Mouse (Mus musculus) hindbrain, embryonic 16.5 days (tissue): ENCODE results near the gene Taf1c. TPM values are rescaled to one million over a fixed set of nuclear protein-coding genes. Genes with fewer than 3 reads are reported as not detected.

Source experiments
- ATAC-seq: fragments of 200-750 bp; cut with Nextera tagmentation; 2 replicates; pipeline ENCODE4 v1.8.0; 2017; ENCODE audit warnings: moderate TSS enrichment, moderate library complexity
- H3K27ac ChIP-seq: fragments of 300-500 bp; sonication (generic); 2 replicates; pipeline ENCODE4 v1.5.1; 2014; ENCODE audit warnings: low read depth, mild to moderate bottlenecking, control low read depth, low read length, moderate library complexity
- H3K27me3 ChIP-seq: fragments of 300-500 bp; sonication (generic); replicated peaks from 2 replicates; pipeline ENCODE4 v1.6.1; 2014; ENCODE audit warnings: low read length; ENCODE audit not compliant: control insufficient read depth, insufficient read depth
- H3K36me3 ChIP-seq: fragments of 300-500 bp; sonication (generic); 2 replicates; pipeline ENCODE4 v1.6.1; 2014; ENCODE audit warnings: mild to moderate bottlenecking, low read length, moderate library complexity, mixed read lengths; ENCODE audit not compliant: control insufficient read depth, insufficient read depth
- H3K4me1 ChIP-seq: fragments of 300-500 bp; sonication (generic); 2 replicates; pipeline ENCODE4 v1.6.1; 2014; ENCODE audit warnings: low read depth, low read length; ENCODE audit not compliant: control insufficient read depth, insufficient read depth
- H3K4me2 ChIP-seq: fragments of 300-500 bp; sonication (generic); 2 replicates; pipeline ENCODE4 v1.6.1; 2014; ENCODE audit warnings: mild to moderate bottlenecking, low read length, control low read depth, moderate library complexity
- H3K4me3 ChIP-seq: fragments of 300-500 bp; sonication (generic); 2 replicates; pipeline ENCODE4 v1.5.1; 2014; ENCODE audit warnings: mild to moderate bottlenecking, low read length, control low read depth, moderate library complexity
- H3K9ac ChIP-seq: fragments of 300-500 bp; sonication (generic); 2 replicates; pipeline ENCODE4 v1.6.1; 2014; ENCODE audit warnings: low read depth, mild to moderate bottlenecking, control low read depth, low read length, moderate library complexity
- H3K9me3 ChIP-seq: fragments of 300-500 bp; sonication (generic); 2 replicates; pipeline ENCODE4 v1.6.1; 2014; ENCODE audit warnings: mild to moderate bottlenecking, low read length, moderate library complexity; ENCODE audit not compliant: control insufficient read depth
- WGBS: fragments of 180-500 bp; shearing (Covaris S2); extraction: QIAGEN DNeasy Blood & Tissue Kit; methylation state at CpG from one replicate; pipeline ENCODE4 v1.1.7; 2014; 5-methylcytosine and 5-hydroxymethylcytosine counted together
- polyA plus RNA-seq: library from polyadenylated mRNA; unstranded; fragments of >200 nt; fragmentation: Nextera tagmentation; extraction: Ambion mirVana; gene quantifications from 2 replicates; pipeline ENCODE4 v1.2.1, GENCODE M21; 2015

Gene Taf1c
- polyA plus RNA-seq, 1 experiment from 2014 or later = 13.0 TPM

DNA sequence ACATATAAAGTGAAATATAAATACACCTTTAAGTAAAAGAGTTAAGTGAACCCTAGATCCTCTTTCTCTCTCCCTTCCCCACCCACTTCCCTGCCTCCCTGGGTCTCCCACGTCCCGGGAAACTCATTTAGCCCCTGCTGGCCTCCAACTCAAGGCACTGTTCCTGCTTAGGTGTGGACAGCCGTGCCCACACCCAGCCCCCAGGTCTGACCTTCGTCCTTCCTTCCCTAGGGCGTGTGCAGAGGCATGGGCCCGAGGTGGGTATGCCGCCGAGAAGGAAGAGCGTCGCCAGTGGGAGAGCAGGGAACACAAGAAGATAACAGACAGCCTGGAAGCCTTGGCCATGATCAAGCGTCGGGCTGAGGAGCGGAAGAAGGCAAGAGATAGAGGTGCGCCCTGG lies 14.7 kb downstream of the Taf1c start:
- no peaks in the 10 kb centered on the region for H3K27me3 ChIP-seq
- no peaks in the 10 kb centered on the region for H3K36me3 ChIP-seq
- no peaks in the 10 kb centered on the region; the same call in 1 of the 2 replicates for H3K4me1 ChIP-seq
- H3K4me3 ChIP-seq = no peak overlapping the region
- no peak overlapping the region for H3K27ac ChIP-seq
- no peak for ATAC-seq
- H3K9ac ChIP-seq = no peak overlapping the region
- H3K9me3 ChIP-seq = no peaks in the 10 kb centered on the region
- WGBS = 85% methylated on average over 14 of the region's 14 CpGs
- H3K4me2 ChIP-seq = no peak overlapping the region

DNA sequence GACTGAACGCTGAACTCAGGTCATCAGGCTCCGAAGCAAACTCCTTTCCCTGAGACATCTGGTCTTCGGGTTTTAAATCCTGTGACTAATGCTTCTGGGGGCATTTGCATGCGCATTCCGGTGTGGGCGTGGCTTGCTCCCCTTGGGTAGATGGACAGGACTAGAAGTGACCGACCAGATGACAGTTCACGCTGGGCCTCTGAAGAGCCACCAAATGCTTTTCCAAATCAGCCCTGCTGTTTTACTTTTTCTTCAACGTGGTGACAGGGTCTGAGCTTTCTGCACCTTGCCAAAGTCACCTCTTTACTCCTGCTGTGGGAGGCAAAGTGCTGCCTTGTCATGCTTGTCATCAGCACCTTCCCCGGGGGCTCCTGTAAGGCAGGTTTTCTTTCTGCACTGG lies 16.2 kb downstream of the Taf1c start:
- Histone ChIP-seq H3K27ac (no peak overlapping the region), H3K4me3 (no peak overlapping the region)

DNA sequence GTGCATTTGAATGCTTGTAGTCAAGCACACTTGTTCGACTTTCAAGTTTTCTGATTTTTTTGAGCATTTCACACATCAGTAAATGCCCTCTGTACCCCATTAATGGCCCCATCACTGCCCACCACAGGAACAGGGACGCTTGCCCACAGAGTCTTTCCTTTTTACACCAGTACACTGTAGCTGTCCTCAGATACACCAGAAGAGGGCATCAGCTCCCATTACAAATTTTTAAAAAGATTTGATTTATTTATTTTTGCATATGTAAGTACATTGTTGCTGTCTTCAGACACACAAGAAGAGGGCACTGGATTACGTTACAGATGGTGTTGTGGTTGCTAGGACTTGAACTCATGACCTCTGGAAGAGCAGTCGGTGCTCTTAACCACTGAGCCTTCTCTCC lies 16.7 kb downstream of the Taf1c start:
- H3K27ac ChIP-seq = no peak overlapping the region
- H3K9ac ChIP-seq = no peak overlapping the region
- no peaks in the 10 kb centered on the region for H3K9me3 ChIP-seq
- no peak for ATAC-seq
- H3K27me3 ChIP-seq = no peaks in the 10 kb centered on the region
- H3K4me3 ChIP-seq = no peak overlapping the region
- H3K36me3 ChIP-seq = no peaks in the 10 kb centered on the region
- 66% methylated on average over 4 of the region's 4 CpGs for WGBS
- H3K4me2 ChIP-seq = no peak overlapping the region
- H3K4me1 ChIP-seq = no peaks in the 10 kb centered on the region; the same call in 1 of the 2 replicates

More for the DNA sequence above, 16.2 kb downstream of the Taf1c start:
- no peak overlapping the region for H3K9ac ChIP-seq
- H3K27me3 ChIP-seq = no peaks in the 10 kb centered on the region
- no peaks in the 10 kb centered on the region; the same call in 1 of the 2 replicates for H3K4me1 ChIP-seq
- no peak for ATAC-seq
- no peaks in the 10 kb centered on the region for H3K9me3 ChIP-seq
- 20% methylated on average over 10 of the region's 10 CpGs for WGBS
- no peaks in the 10 kb centered on the region for H3K36me3 ChIP-seq
- no peak overlapping the region for H3K4me2 ChIP-seq

DNA sequence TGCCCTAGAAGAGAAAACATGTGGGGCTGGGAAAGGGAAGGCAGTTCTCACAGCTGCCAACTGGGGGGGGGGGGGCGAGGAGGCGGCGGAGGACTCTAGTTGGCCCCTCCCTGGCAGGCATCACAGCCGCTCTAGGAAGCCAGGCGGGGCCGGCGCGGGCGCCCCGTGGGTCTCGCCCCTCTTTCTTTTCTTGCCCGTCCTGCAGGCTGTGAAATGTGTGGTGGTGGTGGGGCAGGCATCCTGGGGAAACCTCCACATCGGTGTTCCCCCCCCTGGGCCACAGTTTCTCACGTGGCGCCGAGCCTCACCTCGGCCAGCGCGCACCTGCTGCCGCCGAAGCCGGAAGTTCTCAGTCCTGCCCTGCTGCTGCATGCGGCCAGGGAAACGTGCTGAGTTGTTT lies 19.1 kb downstream of the Taf1c start:
- no peaks in the 10 kb centered on the region for H3K36me3 ChIP-seq
- no peak overlapping the region for H3K27ac ChIP-seq
- no peaks in the 10 kb centered on the region; the same call in 1 of the 2 replicates for H3K4me1 ChIP-seq
- peak overlapping the region; percentile 9; the same call in 1 of the 2 replicates for H3K9ac ChIP-seq
- no peak for ATAC-seq
- 29% methylated on average over 19 of the region's 24 CpGs for WGBS
- no peaks in the 10 kb centered on the region for H3K27me3 ChIP-seq
- H3K4me2 ChIP-seq = peak overlapping the region; percentile 57
- H3K4me3 ChIP-seq = peak overlapping the region; percentile 26
- no peaks in the 10 kb centered on the region for H3K9me3 ChIP-seq

DNA sequence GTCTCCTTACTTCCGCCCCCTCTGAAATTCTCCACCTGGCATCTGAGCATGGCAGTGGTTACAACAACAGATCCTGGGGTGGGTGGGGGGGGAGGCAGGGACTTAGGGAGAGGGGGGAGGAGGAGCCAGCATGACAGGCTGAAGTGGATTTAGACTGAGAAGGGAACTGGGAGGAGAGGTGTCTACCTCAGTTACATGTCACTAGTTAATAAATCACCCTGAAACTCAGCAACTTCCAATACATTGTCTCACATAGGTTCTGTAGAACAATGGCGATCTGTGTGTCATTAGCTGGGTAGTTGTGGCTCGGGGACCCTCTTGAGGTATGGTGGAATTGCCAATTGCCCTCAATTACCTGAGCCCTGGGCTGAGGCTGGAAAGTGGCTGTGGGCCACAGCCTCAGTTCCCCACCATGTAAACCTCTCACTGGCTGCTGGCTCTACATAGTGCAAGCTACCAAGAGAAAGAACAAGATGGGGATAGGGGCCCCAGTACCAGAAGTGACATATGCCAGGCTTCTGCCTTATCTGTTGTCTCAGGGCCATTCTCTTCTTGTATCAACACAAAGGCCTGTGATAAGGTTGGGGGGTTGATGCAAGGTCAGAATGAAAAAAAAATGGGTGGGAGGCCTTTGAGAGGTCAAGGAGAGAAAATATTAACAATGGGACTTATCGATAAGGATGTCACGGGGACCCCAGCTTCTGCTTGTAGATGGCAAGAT lies 24.4 kb downstream of the Taf1c start:
- 77% methylated on average over 5 of the region's 5 CpGs for WGBS
- peaks cover 6% of the 10 kb centered on the region; the same call in 1 of the 2 replicates for H3K27me3 ChIP-seq
- no peaks in the 10 kb centered on the region for H3K9me3 ChIP-seq
- no peak for ATAC-seq
- H3K27ac ChIP-seq = no peak overlapping the region
- H3K4me1 ChIP-seq = peaks cover 1% of the 10 kb centered on the region; the same call in 1 of the 2 replicates
- H3K9ac ChIP-seq = no peak overlapping the region
- no peak overlapping the region for H3K4me3 ChIP-seq
- no peak overlapping the region for H3K4me2 ChIP-seq
- no peaks in the 10 kb centered on the region for H3K36me3 ChIP-seq

DNA sequence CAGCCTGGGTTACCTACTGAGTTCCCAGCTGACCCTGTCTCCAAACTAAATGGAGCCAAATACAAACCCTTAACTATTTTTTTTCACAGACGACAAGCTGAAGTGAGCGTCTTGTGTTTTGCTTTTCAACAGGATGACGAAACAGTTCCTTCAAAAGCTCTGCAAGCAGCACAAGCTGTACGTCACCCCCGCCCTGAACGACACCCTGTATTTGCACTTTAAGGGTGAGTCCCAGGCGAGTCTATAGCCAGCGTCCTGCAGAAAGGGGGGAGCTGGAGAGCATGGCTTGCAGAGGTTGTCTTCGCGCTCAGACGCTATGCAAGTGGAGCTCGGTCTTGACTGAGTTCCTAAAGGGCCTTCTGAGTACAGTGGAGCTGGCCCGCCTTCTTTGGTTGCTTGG lies 25.9 kb downstream of the Taf1c start:
- H3K4me1 ChIP-seq = peaks cover 4% of the 10 kb centered on the region
- no peak for ATAC-seq
- WGBS = 41% methylated on average over 13 of the region's 13 CpGs
- no peak overlapping the region for H3K4me2 ChIP-seq
- no peak overlapping the region for H3K9ac ChIP-seq
- peaks cover 6% of the 10 kb centered on the region; the same call in 1 of the 2 replicates for H3K27me3 ChIP-seq
- no peaks in the 10 kb centered on the region for H3K36me3 ChIP-seq
- no peak overlapping the region for H3K4me3 ChIP-seq
- no peaks in the 10 kb centered on the region for H3K9me3 ChIP-seq
- H3K27ac ChIP-seq = no peak overlapping the region

DNA sequence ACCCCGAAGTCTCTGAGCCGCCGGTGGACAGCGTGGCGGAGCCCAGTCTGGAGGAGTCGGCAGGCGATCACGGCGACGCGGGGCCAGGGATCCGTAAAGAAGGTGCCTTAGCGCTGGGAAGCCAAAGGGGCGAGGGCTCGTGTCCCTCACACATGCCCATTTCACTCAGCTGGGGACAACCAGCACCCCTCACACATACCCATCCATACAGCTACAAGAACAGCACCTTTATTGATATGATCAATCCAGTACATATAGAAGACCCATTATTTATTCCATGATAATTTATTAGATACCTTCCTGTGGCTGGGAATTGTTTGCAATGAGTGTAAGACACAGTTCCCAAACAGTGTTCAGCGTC lies 29.7 kb downstream of the Taf1c start:
- H3K4me3 ChIP-seq = peak overlapping the region; percentile 88
- peak overlapping the region; percentile 68 for H3K4me2 ChIP-seq
- H3K27ac ChIP-seq = no peak overlapping the region
- no peaks in the 10 kb centered on the region for H3K36me3 ChIP-seq
- WGBS = 1% methylated on average over 16 of the region's 16 CpGs
- peak overlapping the region; percentile 88 for H3K9ac ChIP-seq
- H3K9me3 ChIP-seq = no peaks in the 10 kb centered on the region
- H3K4me1 ChIP-seq = peaks cover 12% of the 10 kb centered on the region
- peaks cover 6% of the 10 kb centered on the region; the same call in 1 of the 2 replicates for H3K27me3 ChIP-seq
- ATAC-seq = no peak; the same call in 1 of the 2 replicates

DNA sequence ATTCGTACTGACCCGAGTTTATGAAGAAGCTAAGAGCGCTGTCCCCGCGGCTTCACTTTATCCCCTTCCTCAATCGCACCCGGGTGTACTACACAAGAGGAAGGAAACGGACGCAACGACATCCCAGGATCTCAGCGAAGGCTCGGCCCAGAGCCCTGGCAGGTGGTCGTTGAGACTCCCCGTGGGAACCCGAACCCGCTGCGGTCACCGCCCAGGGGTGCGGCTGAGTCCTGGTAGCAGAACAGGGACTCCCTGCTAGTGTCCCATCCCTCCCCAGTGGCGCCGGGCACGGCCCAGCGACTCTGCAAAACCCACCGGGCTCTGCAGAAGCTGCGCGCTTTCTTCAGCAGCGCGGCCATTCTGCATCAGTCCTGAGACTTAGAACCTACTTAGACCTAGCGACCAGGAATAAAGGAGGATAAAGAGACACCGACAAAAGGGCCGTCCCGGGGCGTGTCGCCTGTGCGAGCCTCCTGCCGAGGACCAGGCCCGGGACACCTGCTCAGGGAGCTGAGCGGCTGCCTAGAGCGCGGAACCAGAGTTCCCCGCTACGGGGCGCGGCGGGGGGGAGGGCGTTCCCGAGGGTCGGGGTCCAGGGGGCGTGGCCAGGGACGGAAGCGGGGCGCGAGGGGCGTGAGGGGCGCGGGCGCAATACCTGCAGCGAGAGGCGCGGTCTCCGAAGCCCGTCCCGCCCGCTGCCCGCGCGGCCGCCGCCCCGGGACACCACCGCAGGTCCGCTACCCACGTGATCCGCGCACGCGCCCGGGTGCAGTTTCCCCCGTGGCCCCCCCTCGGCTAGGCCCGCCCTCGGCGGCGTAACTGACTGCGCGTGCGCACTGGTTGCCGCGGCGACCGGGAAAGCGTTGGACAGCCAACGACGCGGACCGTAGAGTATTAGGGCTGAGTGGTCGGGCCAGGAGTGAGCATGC lies 30.3 kb downstream of the Taf1c start, which contains the start of the genes Hsdl1 and Dnaaf1:
Hsdl1 (minus strand) TSS at position 747 of the 929 bp plus-strand sequence.
Dnaaf1 (plus strand) TSS at position 799 of the 929 bp plus-strand sequence.
- H3K9ac ChIP-seq = peak within 1 kb of the TSS; percentile 88
- peak within 1 kb of the TSS; percentile 68 for H3K4me2 ChIP-seq
- H3K27ac ChIP-seq = peak within 1 kb of the TSS; percentile 79
- peak; percentile 88 for ATAC-seq
- WGBS = under 1% methylated on average over 55 of the region's 97 CpGs
- H3K9me3 ChIP-seq = no peaks in the 10 kb centered on the region
- no peaks in the 10 kb centered on the region for H3K36me3 ChIP-seq
- H3K4me3 ChIP-seq = peak within 1 kb of the TSS; percentile 88
- peaks cover 6% of the 10 kb centered on the region; the same call in 1 of the 2 replicates for H3K27me3 ChIP-seq
- H3K4me1 ChIP-seq = peaks cover 12% of the 10 kb centered on the region

DNA sequence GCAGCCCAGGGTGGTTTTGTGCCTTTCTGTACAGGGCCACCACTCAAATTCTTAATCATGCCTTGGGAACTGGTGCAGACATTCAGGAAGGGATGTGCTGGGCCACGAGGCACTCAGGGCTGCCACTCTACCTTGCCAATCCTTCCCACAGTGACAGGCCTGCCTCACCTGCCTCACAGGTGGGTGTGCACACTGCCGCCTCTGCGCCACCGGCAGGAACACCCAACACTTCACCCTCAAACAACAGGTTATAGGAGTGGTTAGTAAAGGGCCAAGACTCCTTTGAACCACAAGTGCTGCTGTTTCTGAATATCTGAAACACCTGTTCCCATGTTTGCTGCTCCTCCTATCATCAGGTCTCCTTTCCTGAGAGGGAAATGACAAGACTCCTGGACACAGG lies 32.6 kb downstream of the Taf1c start:
- Histone ChIP-seq H3K4me2 (no peak overlapping the region), H3K27me3 (peaks cover 3% of the 10 kb centered on the region; the same call in 1 of the 2 replicates), H3K36me3 (peaks cover 5% of the 10 kb centered on the region), H3K9me3 (no peaks in the 10 kb centered on the region), H3K27ac (no peak overlapping the region), H3K4me1 (peaks cover 12% of the 10 kb centered on the region), H3K9ac (no peak overlapping the region), H3K4me3 (no peak overlapping the region)
- no peak for ATAC-seq
- WGBS = 92% methylated on average over 4 of the region's 4 CpGs
